Mouse (Mus musculus) heart, postnatal 0 days (tissue): ENCODE measurements around the gene Anks6. TPM values are rescaled to one million over a fixed set of nuclear protein-coding genes. Genes with fewer than 3 reads are reported as not detected.

ENCODE experiments used
- ATAC-seq: fragments of 200-750 bp; cut with Nextera tagmentation; 2 replicates; pipeline ENCODE4 v1.8.0; 2017; ENCODE audit warnings: low read depth, moderate number of reproducible peaks, moderate library complexity; ENCODE audit not compliant: insufficient read depth
- DNase-seq: peaks from one replicate; pipeline ENCODE4 v3.0.0-alpha.2; 2016; ENCODE audit warnings: low spot score
- H3K27ac ChIP-seq: fragments of 300-500 bp; sonication (generic); 2 replicates; pipeline ENCODE4 v1.5.1; 2014; ENCODE audit warnings: low read depth, mild to moderate bottlenecking
- H3K27me3 ChIP-seq: fragments of 300-500 bp; sonication (generic); 2 replicates; pipeline ENCODE4 v1.6.1; 2014; ENCODE audit warnings: low read length, mixed read lengths; ENCODE audit not compliant: control insufficient read depth, insufficient read depth
- H3K36me3 ChIP-seq: fragments of 300-500 bp; sonication (generic); replicated peaks from 2 replicates; pipeline ENCODE4 v1.6.1; 2014; ENCODE audit warnings: low read length, mixed read lengths; ENCODE audit not compliant: control insufficient read depth, insufficient read depth
- H3K4me1 ChIP-seq: fragments of 300-500 bp; sonication (generic); 2 replicates; pipeline ENCODE4 v1.6.1; 2014; ENCODE audit warnings: antibody characterized with exemption; ENCODE audit not compliant: control insufficient read depth, insufficient read depth
- H3K4me2 ChIP-seq: fragments of 300-500 bp; sonication (generic); 2 replicates; pipeline ENCODE4 v1.6.1; 2014; ENCODE audit warnings: low read depth, mild to moderate bottlenecking, low read length, moderate library complexity
- H3K4me3 ChIP-seq: fragments of 300-500 bp; sonication (generic); 2 replicates; pipeline ENCODE4 v1.5.1; 2014; ENCODE audit warnings: low read depth, low read length
- H3K9ac ChIP-seq: fragments of 300-500 bp; sonication (generic); replicated peaks from 2 replicates; pipeline ENCODE4 v1.6.1; 2014; ENCODE audit warnings: low read depth, low read length, mixed read lengths
- H3K9me3 ChIP-seq: fragments of 300-500 bp; sonication (generic); replicated peaks from 2 replicates; pipeline ENCODE4 v1.6.1; 2016; ENCODE audit warnings: low read length; ENCODE audit not compliant: control insufficient read depth
- CTCF ChIP-seq: IDR thresholded peaks from 2 replicates; pipeline ENCODE4 v1.5.1; 2016; ENCODE audit warnings: antibody characterized with exemption, control low read depth, low read depth
- EP300 ChIP-seq: IDR thresholded peaks from 2 replicates; pipeline ENCODE4 v1.6.1; 2016; ENCODE audit warnings: antibody characterized with exemption, low read depth
- WGBS: fragments of 180-500 bp; shearing (Covaris S2); extraction: QIAGEN DNeasy Blood & Tissue Kit; methylation state at CpG from one replicate; pipeline ENCODE4 v1.1.7; 2014; 5-methylcytosine and 5-hydroxymethylcytosine counted together
- polyA plus RNA-seq: library from polyadenylated mRNA; unstranded; fragments of >200 nt; fragmentation: Nextera tagmentation; extraction: Ambion mirVana; gene quantifications from 2 replicates; pipeline ENCODE4 v1.2.1, GENCODE M21; 2015
- total RNA-seq: library from RNA; depleted of rRNA; stranded (reverse); fragments of >200 nt; gene quantifications from 2 replicates; pipeline ENCODE4 v1.2.3, GENCODE M21; 2014; ENCODE audit warnings: low replicate concordance

Anks6 gene
- total and polyA plus RNA-seq, 2 experiments from 2014 or later: 0.86 to 0.99 TPM

GRCm38 (mm10) chr4:47091493-47092386 lies 34.5 kb upstream of the Anks6 start, which contains the start of gene Galnt12:
Galnt12 (plus strand) TSS chr4:47091909.
- H3K9ac ChIP-seq: no peak within 1 kb of the TSS; the same call in 1 of the 2 replicates
- no peak within 1 kb of the TSS for H3K27ac ChIP-seq
- no peaks in the 10 kb centered on the region for H3K9me3 ChIP-seq
- H3K4me2 ChIP-seq: peak within 1 kb of the TSS; percentile 98
- peaks cover 33% of the 10 kb centered on the region for H3K27me3 ChIP-seq
- WGBS: 1% methylated on average over 55 of the region's 74 CpGs
- H3K36me3 ChIP-seq: no peaks in the 10 kb centered on the region
- no peak for TF ChIP-seq EP300
- TF ChIP-seq CTCF: no peak
- ATAC-seq (peak; percentile 36; the same call in 1 of the 2 replicates), DNase-seq (no peak)
- H3K4me1 ChIP-seq: no peaks in the 10 kb centered on the region
- H3K4me3 ChIP-seq: peak within 1 kb of the TSS; percentile 62

DNA sequence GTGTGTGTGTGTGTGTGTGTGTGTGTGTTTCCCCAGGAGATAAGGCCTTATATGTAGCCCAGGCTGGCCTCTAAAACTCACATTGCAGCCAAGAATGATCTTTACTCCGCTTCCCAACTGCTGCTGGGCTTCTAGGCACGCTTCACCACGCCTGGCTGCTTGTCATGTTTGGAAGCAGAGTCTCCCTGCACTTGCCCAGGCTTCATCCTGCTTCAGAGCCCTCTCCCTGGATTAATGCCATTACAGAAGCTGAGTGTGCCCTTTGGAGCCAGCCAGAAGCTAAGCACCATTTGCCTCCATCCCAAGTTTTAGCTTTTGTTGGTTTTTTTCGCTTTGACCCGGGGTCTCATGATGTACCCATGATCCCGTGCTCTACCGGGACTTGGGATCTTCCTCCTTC lies 31.4 kb upstream of the Anks6 start:
- no peaks in the 10 kb centered on the region for H3K36me3 ChIP-seq
- H3K4me3 ChIP-seq: no peak overlapping the region
- no peak overlapping the region for H3K9ac ChIP-seq
- no peak overlapping the region for H3K4me2 ChIP-seq
- TF ChIP-seq EP300: no peak
- TF ChIP-seq CTCF: no peak
- ATAC-seq (no peak), DNase-seq (no peak)
- WGBS: 85% methylated on average over 7 of the region's 7 CpGs
- no peaks in the 10 kb centered on the region for H3K9me3 ChIP-seq
- no peak overlapping the region for H3K27ac ChIP-seq
- peaks cover 29% of the 10 kb centered on the region for H3K27me3 ChIP-seq
- H3K4me1 ChIP-seq: no peaks in the 10 kb centered on the region

GRCm38 (mm10) chr4:47083824-47084223 lies 26.6 kb upstream of the Anks6 start:
- Histone ChIP-seq H3K4me3 (no peak overlapping the region), H3K27me3 (no peaks in the 10 kb centered on the region), H3K4me1 (no peaks in the 10 kb centered on the region), H3K27ac (no peak overlapping the region), H3K9ac (no peak overlapping the region), H3K4me2 (no peak overlapping the region), H3K36me3 (no peaks in the 10 kb centered on the region), H3K9me3 (no peaks in the 10 kb centered on the region; the same call in 1 of the 2 replicates)
- WGBS: 80% methylated on average over 7 of the region's 7 CpGs
- DNase-seq (no peak), ATAC-seq (no peak)
- TF ChIP-seq CTCF (no peak), EP300 (no peak)

DNA sequence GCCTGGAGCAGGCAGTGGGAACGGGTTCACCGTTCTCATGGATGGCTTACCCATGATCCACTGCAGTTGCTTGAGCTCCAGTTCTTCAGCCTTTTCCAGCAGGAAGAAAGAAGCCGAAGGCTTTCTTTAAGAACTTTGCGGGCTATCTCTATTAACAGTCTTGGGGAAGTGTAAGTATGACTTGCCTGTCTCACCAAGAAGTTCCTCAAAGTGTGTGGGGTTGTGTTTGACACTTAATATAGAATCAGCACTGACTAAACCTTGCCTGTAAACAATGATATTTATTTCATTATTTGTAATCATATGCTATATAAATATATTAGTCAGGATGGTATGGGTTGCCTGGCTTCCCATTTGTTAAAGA lies 23.4 kb upstream of the Anks6 start:
- H3K4me1 ChIP-seq: no peaks in the 10 kb centered on the region
- H3K4me3 ChIP-seq: no peak overlapping the region
- no peaks in the 10 kb centered on the region for H3K36me3 ChIP-seq
- H3K9me3 ChIP-seq: no peaks in the 10 kb centered on the region; the same call in 1 of the 2 replicates
- ATAC-seq: no peak
- DNase-seq: no peak
- WGBS: 83% methylated on average over 4 of the region's 4 CpGs
- no peak for TF ChIP-seq CTCF
- no peak for TF ChIP-seq EP300
- H3K27me3 ChIP-seq: no peaks in the 10 kb centered on the region
- H3K27ac ChIP-seq: no peak overlapping the region
- no peak overlapping the region for H3K9ac ChIP-seq
- no peak overlapping the region for H3K4me2 ChIP-seq

DNA sequence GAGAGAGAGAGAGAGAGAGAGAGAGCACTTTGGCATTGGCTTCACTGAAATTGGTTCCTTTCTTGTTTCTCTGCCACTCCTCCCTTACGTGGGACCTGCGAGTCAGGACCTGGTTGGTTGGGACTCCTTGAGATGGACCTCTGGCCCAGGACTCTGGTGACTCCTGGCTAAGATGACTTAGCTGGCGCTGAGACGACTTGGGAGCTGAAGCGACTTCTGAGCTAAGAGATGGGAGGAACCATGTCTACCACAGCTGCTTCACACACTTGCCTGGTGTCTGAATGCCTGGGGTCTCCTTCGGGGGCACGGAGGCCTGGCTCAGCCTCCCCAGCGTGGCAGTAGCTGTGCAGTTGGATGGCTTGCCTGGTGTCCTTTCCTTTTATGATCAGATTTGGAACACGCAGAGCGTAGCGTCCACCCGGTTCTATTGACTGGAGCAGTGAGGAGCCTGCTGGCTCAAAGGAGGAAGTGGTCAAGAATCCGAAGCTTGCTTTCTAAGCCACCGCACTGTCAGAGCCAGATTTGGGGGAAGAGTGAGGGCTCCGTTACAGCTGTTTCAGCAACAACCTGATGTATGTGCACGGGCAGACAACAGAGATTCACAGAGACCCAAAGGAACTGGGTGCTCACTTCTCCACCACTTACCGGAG lies 22.9 kb upstream of the Anks6 start:
- Histone ChIP-seq H3K36me3 (no peaks in the 10 kb centered on the region), H3K9me3 (no peaks in the 10 kb centered on the region; the same call in 1 of the 2 replicates), H3K27ac (no peak overlapping the region), H3K9ac (no peak overlapping the region), H3K27me3 (no peaks in the 10 kb centered on the region), H3K4me2 (no peak overlapping the region), H3K4me3 (no peak overlapping the region), H3K4me1 (no peaks in the 10 kb centered on the region)
- WGBS: 82% methylated on average over 17 of the region's 17 CpGs
- TF ChIP-seq CTCF (no peak), EP300 (no peak)
- ATAC-seq (no peak), DNase-seq (no peak)
